Mouse (Mus musculus) intestine, embryonic 14.5 days (tissue): ENCODE measurements around the gene Cdh12. TPM values are rescaled to one million over a fixed set of nuclear protein-coding genes. Genes with fewer than 3 reads are reported as not detected.

Experiments used
- ATAC-seq: fragments of 200-750 bp; cut with Nextera tagmentation; replicated peaks from 2 replicates; pipeline ENCODE4 v1.8.0; 2017; ENCODE audit warnings: low read depth, moderate number of reproducible peaks, moderate TSS enrichment, moderate library complexity; ENCODE audit not compliant: low FRiP score, low TSS enrichment
- DNase-seq: peaks from one replicate; pipeline ENCODE4 v3.0.0-alpha.2; 2018; ENCODE audit warnings: low spot score
- H3K27ac ChIP-seq: fragments of 300-500 bp; sonication (generic); 2 replicates; pipeline ENCODE4 v1.5.1; 2014; ENCODE audit warnings: low read depth, mild to moderate bottlenecking, control low read depth
- H3K27me3 ChIP-seq: fragments of 300-500 bp; sonication (generic); replicated peaks from 2 replicates; pipeline ENCODE4 v1.6.1; 2014; ENCODE audit warnings: low read length, control low read depth; ENCODE audit not compliant: control insufficient read depth, insufficient read depth
- H3K36me3 ChIP-seq: fragments of 300-500 bp; sonication (generic); 2 replicates; pipeline ENCODE4 v1.6.1; 2014; ENCODE audit warnings: low read length, control low read depth; ENCODE audit not compliant: control insufficient read depth, insufficient read depth
- H3K4me1 ChIP-seq: fragments of 300-500 bp; sonication (generic); replicated peaks from 2 replicates; pipeline ENCODE4 v1.6.1; 2014; ENCODE audit warnings: low read length, control low read depth, mixed read lengths; ENCODE audit not compliant: control insufficient read depth, insufficient read depth
- H3K4me2 ChIP-seq: fragments of 300-500 bp; sonication (generic); 2 replicates; pipeline ENCODE4 v1.6.1; 2014; ENCODE audit warnings: low read length
- H3K4me3 ChIP-seq: fragments of 300-500 bp; sonication (generic); 2 replicates; pipeline ENCODE4 v1.5.1; 2014; ENCODE audit warnings: low read depth, low read length, control low read depth, mixed read lengths
- H3K9ac ChIP-seq: fragments of 300-500 bp; sonication (generic); 2 replicates; pipeline ENCODE4 v1.6.1; 2014; ENCODE audit warnings: mild to moderate bottlenecking, low read length
- H3K9me3 ChIP-seq: fragments of 300-500 bp; sonication (generic); 2 replicates; pipeline ENCODE4 v1.6.1; 2016; ENCODE audit warnings: low read length, control low read depth; ENCODE audit not compliant: control insufficient read depth
- WGBS: fragments of 180-500 bp; shearing (Covaris S2); extraction: QIAGEN DNeasy Blood & Tissue Kit; methylation state at CpG from one replicate; pipeline ENCODE4 v1.1.7; 2014; 5-methylcytosine and 5-hydroxymethylcytosine counted together
- polyA plus RNA-seq: library from polyadenylated mRNA; unstranded; fragments of >200 nt; fragmentation: Nextera tagmentation; extraction: Ambion mirVana; gene quantifications from 2 replicates; pipeline ENCODE4 v1.2.1, GENCODE M21; 2014

Gene Cdh12
- polyA plus RNA-seq, 1 experiment from 2014 or later = 0.97 TPM

DNA sequence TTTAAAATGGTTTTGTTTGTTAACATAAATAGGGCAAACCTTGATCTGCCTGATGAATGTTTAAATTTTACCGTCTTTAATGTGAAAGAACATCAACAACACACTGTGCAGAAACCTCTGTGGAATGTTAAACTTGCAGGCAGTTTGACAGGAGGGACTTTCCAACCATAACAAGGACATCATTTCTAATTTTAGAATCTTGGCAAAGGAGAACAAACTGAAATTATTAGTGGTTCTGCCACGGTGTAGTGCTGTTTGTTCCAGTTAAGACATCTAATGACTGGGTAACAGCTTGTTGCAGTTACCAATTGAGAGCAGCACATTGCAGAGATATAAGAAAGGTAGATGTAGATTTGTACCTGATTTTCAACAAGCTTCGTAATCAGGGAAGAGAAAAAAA is 453.5 kb downstream of the Cdh12 start:
- no peak overlapping the region for H3K4me2 ChIP-seq
- H3K4me1 ChIP-seq = peaks cover 4% of the 10 kb centered on the region
- no peak overlapping the region for H3K4me3 ChIP-seq
- DNase-seq = no peak
- no peak overlapping the region for H3K27ac ChIP-seq
- H3K27me3 ChIP-seq = no peaks in the 10 kb centered on the region
- no peaks in the 10 kb centered on the region for H3K9me3 ChIP-seq
- ATAC-seq = no peak
- H3K36me3 ChIP-seq = no peaks in the 10 kb centered on the region
- H3K9ac ChIP-seq = no peak overlapping the region
- 30% methylated on average over 3 of the region's 3 CpGs for WGBS

DNA sequence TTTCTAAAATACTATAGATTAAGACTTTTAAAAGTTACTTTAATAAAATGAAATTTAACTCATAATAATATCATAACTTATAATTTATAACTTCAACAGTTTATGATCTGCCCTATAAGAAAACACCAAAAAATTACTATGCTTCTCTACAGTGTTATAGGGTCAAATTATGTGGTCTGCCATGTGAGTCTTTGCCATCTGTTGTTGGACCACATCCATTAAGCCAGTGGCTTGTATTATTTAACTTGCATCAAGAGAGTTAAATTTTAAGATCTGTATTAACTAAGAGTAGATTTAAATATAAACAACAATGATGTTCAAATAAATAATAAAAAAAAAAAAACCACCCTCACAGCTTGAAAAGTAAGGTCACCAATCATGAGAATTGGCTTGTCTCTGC is 479.2 kb downstream of the Cdh12 start:
- Histone ChIP-seq H3K4me2 (no peak overlapping the region), H3K27me3 (no peaks in the 10 kb centered on the region), H3K9me3 (no peaks in the 10 kb centered on the region), H3K36me3 (no peaks in the 10 kb centered on the region), H3K4me3 (no peak overlapping the region), H3K27ac (no peak overlapping the region), H3K4me1 (no peaks in the 10 kb centered on the region), H3K9ac (no peak overlapping the region)
- ATAC-seq (no peak), DNase-seq (no peak)

DNA sequence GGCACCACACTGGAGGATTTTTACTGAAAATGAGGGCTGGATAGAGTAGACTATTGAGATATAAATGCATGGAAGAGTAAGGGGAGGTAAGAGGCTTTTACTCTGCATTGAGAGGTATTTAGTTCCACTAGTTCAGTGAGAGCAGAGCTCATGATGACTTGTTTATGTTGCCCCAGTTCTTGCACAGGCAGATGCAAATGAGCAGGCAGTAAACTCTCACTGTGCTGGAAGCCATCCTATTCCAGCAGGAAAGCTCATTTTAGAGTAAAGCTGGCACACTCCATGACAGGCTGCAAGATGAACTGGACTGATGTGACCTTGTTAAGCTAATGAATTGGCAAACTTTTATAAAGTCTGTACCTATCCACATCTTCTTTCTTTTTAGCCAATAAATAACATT is 494.9 kb downstream of the Cdh12 start:
- no peaks in the 10 kb centered on the region for H3K4me1 ChIP-seq
- DNase-seq (no peak), ATAC-seq (no peak)
- H3K36me3 ChIP-seq = no peaks in the 10 kb centered on the region
- no peak overlapping the region for H3K27ac ChIP-seq
- H3K4me3 ChIP-seq = no peak overlapping the region
- H3K9me3 ChIP-seq = no peaks in the 10 kb centered on the region
- H3K4me2 ChIP-seq = no peak overlapping the region
- no peak overlapping the region for H3K9ac ChIP-seq
- H3K27me3 ChIP-seq = no peaks in the 10 kb centered on the region

DNA sequence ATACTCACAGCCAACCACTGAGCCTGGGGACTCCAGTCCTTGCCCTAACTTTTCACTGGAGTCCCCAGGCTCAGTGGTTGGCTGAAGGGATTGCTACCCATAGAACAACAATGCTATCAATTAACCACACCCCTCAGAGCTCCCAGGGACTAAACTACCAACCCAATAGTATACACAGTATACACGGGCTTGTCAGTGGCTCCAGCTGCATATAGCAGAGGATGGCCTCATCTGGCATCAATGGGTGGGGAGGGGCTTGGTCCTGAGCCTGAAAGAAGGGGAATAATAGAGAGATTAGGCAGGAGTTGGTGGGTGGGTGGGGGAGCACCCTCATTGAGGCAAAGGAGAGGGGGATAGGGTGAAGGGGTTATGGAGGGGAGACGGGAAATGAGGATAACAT is 518.4 kb downstream of the Cdh12 start:
- no peaks in the 10 kb centered on the region for H3K27me3 ChIP-seq
- H3K9ac ChIP-seq = no peak overlapping the region
- ATAC-seq (no peak), DNase-seq (no peak)
- no peaks in the 10 kb centered on the region for H3K9me3 ChIP-seq
- H3K27ac ChIP-seq = no peak overlapping the region
- H3K4me2 ChIP-seq = no peak overlapping the region
- H3K4me1 ChIP-seq = no peaks in the 10 kb centered on the region
- no peak overlapping the region for H3K4me3 ChIP-seq
- no peaks in the 10 kb centered on the region for H3K36me3 ChIP-seq
- WGBS = 61% methylated on average over 2 of the region's 2 CpGs

- ATAC-seq (no peak), DNase-seq (no peak)
- Histone ChIP-seq H3K4me2 (no peak overlapping the region), H3K27me3 (no peaks in the 10 kb centered on the region), H3K36me3 (no peaks in the 10 kb centered on the region), H3K4me3 (no peak overlapping the region), H3K4me1 (no peaks in the 10 kb centered on the region), H3K9ac (no peak overlapping the region), H3K27ac (no peak overlapping the region), H3K9me3 (no peaks in the 10 kb centered on the region)
- 92% methylated on average over 2 of the region's 2 CpGs for WGBS
Measured at GRCm38 (mm10) chr15:20971041-20971440, 522.0 kb downstream of the Cdh12 start.

- DNase-seq = no peak
- no peak for ATAC-seq
- Histone ChIP-seq H3K9me3 (no peaks in the 10 kb centered on the region), H3K4me3 (no peak overlapping the region), H3K36me3 (no peaks in the 10 kb centered on the region), H3K27ac (no peak overlapping the region), H3K27me3 (no peaks in the 10 kb centered on the region), H3K9ac (no peak overlapping the region), H3K4me1 (no peaks in the 10 kb centered on the region), H3K4me2 (no peak overlapping the region)
- WGBS = 84% methylated on average over 4 of the region's 4 CpGs
Measured at GRCm38 (mm10) chr15:21000541-21000940, 551.5 kb downstream of the Cdh12 start.

GRCm38 (mm10) chr15:21007931-21008330 is 558.9 kb downstream of the Cdh12 start:
- no peak for ATAC-seq
- H3K9ac ChIP-seq = no peak overlapping the region
- H3K4me2 ChIP-seq = no peak overlapping the region
- no peak for DNase-seq
- H3K4me3 ChIP-seq = no peak overlapping the region
- H3K27ac ChIP-seq = no peak overlapping the region
- H3K4me1 ChIP-seq = no peaks in the 10 kb centered on the region
- WGBS = 72% methylated on average over 2 of the region's 2 CpGs
- no peaks in the 10 kb centered on the region for H3K9me3 ChIP-seq
- H3K36me3 ChIP-seq = no peaks in the 10 kb centered on the region
- no peaks in the 10 kb centered on the region for H3K27me3 ChIP-seq

GRCm38 (mm10) chr15:21008487-21008886 is 559.4 kb downstream of the Cdh12 start:
- 41% methylated on average over 1 of the region's 1 CpGs for WGBS
- H3K36me3 ChIP-seq = no peaks in the 10 kb centered on the region
- H3K9ac ChIP-seq = no peak overlapping the region

GRCm38 (mm10) chr15:21008969-21009368 is 559.9 kb downstream of the Cdh12 start:
- Histone ChIP-seq H3K27ac (no peak overlapping the region), H3K9me3 (no peaks in the 10 kb centered on the region), H3K4me3 (no peak overlapping the region), H3K36me3 (no peaks in the 10 kb centered on the region), H3K27me3 (no peaks in the 10 kb centered on the region), H3K9ac (no peak overlapping the region), H3K4me2 (no peak overlapping the region), H3K4me1 (no peaks in the 10 kb centered on the region)
- no peak for DNase-seq
- 77% methylated on average over 3 of the region's 3 CpGs for WGBS
- ATAC-seq = no peak

More at GRCm38 (mm10) chr15:21008487-21008886, 559.4 kb downstream of the Cdh12 start:
- DNase-seq = no peak
- Histone ChIP-seq H3K27ac (no peak overlapping the region), H3K9me3 (no peaks in the 10 kb centered on the region), H3K27me3 (no peaks in the 10 kb centered on the region), H3K4me2 (no peak overlapping the region), H3K4me1 (no peaks in the 10 kb centered on the region), H3K4me3 (no peak overlapping the region)
- no peak for ATAC-seq
